Mouse (Mus musculus): ENCODE measurements around the gene F10.
"Not testable (repeated sequence)": the region's sequence is repeated elsewhere in the genome, so short reads cannot be mapped to it uniquely, and the experiment has no call there.

Gene F10

DNA sequence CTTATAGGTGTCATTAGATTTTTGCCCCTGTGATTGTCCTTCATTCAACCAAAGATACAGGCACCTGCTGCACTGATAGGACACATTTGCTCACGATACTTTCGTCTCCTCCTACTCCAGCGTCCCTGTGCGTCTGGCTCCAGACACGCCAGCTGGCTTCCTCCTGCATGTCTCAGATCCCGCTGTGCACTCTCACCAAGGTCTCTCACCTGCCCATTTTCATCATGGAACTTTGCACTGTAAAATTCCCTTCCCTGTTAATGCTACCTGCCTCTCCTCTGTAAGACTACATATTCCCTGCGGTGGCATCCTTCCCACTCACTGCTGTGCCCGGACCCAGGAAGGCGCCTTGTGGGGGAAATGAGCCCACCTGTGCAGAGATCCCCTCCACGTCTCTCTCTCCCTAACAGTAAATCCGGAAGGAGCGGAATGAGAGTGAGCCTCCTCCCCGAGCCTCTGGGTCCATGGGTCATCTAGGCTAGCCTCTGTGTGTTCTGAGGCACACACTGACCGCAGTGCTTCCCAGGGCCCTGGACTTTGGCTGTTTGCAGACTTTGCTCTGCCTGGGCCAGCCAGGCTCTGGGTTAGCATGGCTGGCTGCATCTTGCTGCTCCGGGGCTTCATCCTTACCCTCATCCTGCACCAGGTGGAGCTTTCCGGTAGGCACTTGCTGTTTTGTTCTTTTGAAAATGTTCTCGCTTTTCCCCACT, 23.5 kb downstream of the F10 start, which contains the start of gene Proz:
Gene Proz, plus strand, starts transcription at position 474 of the 710 bp plus-strand sequence.
- no peak for DNase-seq (ENCODE audit: low read depth, low spot score)

DNA sequence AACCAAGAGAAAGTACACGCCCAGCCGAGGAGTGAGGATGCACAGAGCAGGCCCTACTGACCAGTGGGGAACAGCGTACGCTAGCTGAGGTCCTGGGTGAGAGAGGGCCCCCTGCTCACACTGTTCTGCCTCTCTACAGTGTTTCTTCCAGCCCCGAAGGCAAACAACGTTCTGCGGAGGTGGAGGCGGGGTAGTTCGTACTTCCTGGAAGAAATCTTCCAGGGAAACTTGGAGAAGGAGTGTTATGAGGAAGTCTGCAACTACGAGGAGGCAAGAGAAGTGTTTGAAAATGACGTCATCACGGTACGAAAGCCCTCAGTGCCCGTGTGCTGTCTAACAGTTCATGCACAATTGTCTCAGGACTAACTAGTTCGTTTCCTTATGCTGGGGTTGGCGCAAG, 26.0 kb downstream of the F10 start:
- DNase-seq (ENCODE audit: low read depth, low spot score): no peak

GRCm38 (mm10) chr8:13073255-13073654, 36.1 kb downstream of the F10 start:
- DNase-seq (ENCODE audit: low read depth, low spot score): no peak

DNA sequence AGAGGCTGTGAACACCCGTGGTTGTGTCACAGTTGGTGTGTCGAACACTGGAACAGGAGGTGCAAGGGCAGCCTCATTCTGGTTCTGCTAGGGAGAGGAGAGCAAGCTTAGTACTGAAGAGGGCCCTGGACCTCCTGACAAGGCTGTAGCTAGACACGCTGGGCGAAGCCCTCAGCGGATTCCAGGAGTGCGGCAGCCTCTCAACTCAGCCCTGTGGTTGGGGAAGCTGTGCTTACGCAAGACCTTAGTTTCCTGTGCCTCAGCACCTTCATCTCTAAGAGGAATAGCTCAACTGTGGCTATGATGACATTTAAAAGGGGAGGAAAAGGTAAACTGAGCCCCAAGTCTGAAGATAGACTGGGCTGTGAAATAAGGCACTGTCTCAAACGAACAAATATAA, 37.9 kb downstream of the F10 start:
- DNase-seq (ENCODE audit: low read depth, low spot score): no peak

DNA sequence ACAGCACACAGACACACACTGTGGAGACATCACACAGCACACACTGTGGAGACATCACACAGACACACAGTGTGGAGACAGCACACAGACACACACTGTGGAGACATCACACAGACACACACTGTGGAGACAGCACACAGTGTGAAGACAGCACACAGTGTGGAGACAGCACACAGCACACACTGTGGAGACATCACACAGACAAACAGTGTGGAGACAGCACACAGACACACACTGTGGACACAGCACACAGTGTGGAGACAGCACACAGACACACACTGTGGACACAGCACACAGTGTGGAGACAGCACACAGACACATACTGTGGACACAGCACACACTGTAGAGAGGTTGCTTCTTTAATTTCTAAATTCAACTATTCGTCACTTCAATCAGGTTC, 38.5 kb downstream of the F10 start:
- not testable (repeated sequence) for DNase-seq (ENCODE audit: low read depth, low spot score)

DNA sequence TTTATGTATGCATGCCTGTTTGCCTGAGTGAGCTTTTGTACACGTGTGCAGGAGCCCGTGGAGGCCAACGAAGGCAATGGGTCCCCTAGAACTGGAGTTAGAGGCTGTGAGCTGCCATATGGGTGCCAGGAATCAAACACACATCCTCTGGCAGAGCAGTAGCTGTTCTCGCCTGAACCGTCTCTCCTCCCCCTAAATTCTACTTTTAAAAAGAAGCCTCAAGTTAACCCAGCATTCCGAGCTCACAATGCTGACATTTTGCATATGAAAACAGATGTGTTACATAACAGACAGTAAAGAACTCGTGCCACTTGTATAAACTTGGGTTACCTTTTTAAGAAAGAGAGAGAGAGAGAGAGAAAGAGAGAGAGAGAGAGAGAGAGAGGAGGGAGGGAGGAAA, 40.4 kb downstream of the F10 start:
- peak; percentile 52 for DNase-seq (ENCODE audit: low read depth, low spot score)

DNA sequence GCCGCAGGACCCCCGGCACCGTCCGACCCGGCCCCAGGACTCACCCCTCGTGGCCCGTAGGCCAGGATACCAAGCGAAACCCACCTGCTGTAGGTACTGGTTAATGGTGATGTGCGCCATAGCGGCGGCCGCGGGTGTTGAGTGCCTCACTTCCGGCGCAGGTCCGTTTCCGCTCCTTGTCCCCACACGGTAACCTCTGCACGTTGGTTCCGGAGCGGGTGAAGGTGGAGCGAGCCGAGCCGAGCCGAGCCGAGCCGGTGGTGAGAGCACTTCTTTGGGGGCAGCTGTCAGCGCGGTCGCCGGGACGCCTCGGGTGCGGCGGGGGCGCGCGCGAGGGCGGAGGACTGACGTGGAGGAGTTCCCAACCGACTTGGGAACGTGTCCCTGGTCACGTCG, 67.6 kb downstream of the F10 start:
- peak; percentile 86 for DNase-seq (ENCODE audit: low read depth, low spot score)

GRCm38 (mm10) chr8:13105087-13105881, 68.2 kb downstream of the F10 start, which contains the start of the genes Pcid2 and Cul4a:
TSS of gene Pcid2 (minus strand) at chr8:13105459.
TSS of gene Cul4a (plus strand) at chr8:13105621.
- peak; percentile 95 for DNase-seq (ENCODE audit: low read depth, low spot score)

GRCm38 (mm10) chr8:13105908-13106551, 68.9 kb downstream of the F10 start:
- no peak for DNase-seq (ENCODE audit: low read depth, low spot score)

Data from telencephalon, adult 2 months (tissue).